Mouse (Mus musculus): ENCODE results near the gene Map3k20. TPM values are rescaled to one million over a fixed set of nuclear protein-coding genes. Genes with fewer than 3 reads are reported as not detected.

Map3k20 gene
- polyA plus RNA-seq, 1 experiment from 2014 or later = 4.8 TPM

DNA sequence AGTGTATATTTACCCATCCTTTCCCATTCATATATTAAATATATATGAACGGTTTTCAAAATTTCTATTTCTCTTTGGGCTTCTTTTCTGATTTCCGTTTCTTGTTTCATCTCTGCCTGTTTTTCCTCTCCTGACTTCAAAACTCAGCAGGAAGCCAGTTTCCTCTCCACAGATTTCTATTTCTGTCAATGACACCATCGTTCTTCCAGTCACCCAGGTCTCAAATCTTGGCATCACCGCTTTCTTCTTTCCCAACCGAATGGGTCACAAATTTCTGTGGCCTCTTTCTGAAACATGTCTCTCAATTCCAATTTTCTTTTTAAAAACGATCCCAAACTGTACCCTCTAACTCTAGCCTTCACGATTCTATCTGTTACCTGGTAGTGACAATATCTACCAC, 748 bp upstream of the Map3k20 start:
- Histone ChIP-seq H3K4me3 (ENCODE audit: low read depth, low read length) (no peak overlapping the region), H3K4me1 (ENCODE audit: insufficient read depth) (peaks cover 15% of the 10 kb centered on the region), H3K36me3 (replicated peaks; ENCODE audit: insufficient read depth, low read length) (no peaks in the 10 kb centered on the region), H3K9me3 (ENCODE audit: low read length) (no peaks in the 10 kb centered on the region), H3K27ac (ENCODE audit: low read depth) (no peak overlapping the region), H3K27me3 (ENCODE audit: insufficient read depth, low read length) (no peaks in the 10 kb centered on the region), H3K9ac (replicated peaks) (no peak overlapping the region), H3K4me2 (ENCODE audit: low read depth, low read length) (no peak overlapping the region)
- 73% methylated on average over 7 of the region's 7 CpGs for WGBS (ENCODE audit: insufficient replicate concordance)
- ATAC-seq (no peak), DNase-seq (no peak)
- TF ChIP-seq EP300 (IDR thresholded peaks at IDR 0.05; ENCODE audit: low read depth) (no peak), CTCF (IDR thresholded peaks at IDR 0.05; ENCODE audit: low read depth) (no peak)

DNA sequence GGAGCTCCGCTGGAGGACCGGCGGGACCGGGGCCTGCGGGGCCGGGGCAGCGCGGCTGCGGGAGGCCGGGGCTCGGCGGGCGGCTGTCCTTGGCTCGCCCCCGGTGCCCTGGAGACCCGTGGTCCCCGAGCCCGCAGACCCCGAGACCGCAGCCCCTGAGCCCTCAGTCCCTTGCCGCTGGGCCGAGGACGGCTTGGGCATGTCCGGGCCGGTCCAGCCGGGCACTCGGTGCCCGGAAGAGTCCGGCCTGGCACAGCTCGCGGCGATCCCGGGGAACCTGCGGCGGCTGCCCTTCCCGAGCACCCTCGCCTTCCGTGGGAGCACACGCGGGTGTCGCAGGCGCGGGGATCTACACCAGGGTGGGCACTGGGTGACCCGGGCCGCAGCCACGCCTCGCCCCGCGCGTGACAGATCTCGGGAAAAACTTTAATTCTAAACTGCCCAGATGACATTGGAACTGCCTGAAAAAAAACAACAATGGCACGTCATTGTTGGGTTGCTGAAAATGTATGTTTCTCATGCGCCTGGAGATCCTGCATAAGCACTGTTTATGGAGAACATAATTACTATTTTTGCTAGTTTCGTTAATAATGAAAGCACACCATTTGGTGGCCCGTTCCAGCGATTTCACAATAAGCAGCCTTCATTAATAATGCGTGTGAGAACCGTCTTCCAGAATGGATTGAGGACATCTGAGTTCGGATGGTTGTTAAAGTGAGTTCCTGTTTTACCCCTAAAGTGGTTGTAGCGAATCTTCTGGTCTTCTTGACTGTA, 638 bp downstream of the Map3k20 start:
- Histone ChIP-seq H3K9ac (replicated peaks) (peak overlapping the region; percentile 88), H3K27ac (ENCODE audit: low read depth) (peak overlapping the region; percentile 73), H3K27me3 (ENCODE audit: insufficient read depth, low read length) (no peaks in the 10 kb centered on the region), H3K4me3 (ENCODE audit: low read depth, low read length) (peak overlapping the region; percentile 77), H3K4me1 (ENCODE audit: insufficient read depth) (peaks cover 15% of the 10 kb centered on the region), H3K36me3 (replicated peaks; ENCODE audit: insufficient read depth, low read length) (no peaks in the 10 kb centered on the region), H3K4me2 (ENCODE audit: low read depth, low read length) (peak overlapping the region; percentile 76), H3K9me3 (ENCODE audit: low read length) (no peaks in the 10 kb centered on the region)
- peak; percentile 61 for DNase-seq
- ATAC-seq = peak; percentile 52
- WGBS (ENCODE audit: insufficient replicate concordance) = 1% methylated on average over 35 of the region's 60 CpGs
- TF ChIP-seq EP300 (IDR thresholded peaks at IDR 0.05; ENCODE audit: low read depth) (no peak), CTCF (IDR thresholded peaks at IDR 0.05; ENCODE audit: low read depth) (no peak)

DNA sequence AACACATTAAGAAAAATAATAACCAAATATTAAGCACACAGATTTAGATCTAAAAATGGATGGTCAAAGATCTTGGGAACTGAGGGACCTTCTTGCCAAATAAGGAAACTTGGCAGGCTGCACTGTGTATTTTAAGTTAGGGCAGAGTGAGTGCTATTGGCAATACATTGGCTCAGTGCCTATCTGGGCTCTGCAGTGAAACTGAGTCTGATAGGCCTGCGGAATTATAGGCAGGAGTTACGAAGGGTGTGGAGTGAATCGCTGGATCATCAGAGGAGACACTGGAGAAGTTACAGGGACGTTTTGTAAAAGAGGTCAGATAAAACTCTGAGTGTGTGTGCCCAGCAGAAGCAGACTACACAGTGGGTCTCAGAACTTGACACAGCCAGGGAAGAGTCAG, 1.7 kb downstream of the Map3k20 start:
- WGBS (ENCODE audit: insufficient replicate concordance) = 19% methylated on average over 4 of the region's 4 CpGs
- peak; percentile 89 for ATAC-seq
- Histone ChIP-seq H3K4me3 (ENCODE audit: low read depth, low read length) (peak overlapping the region; percentile 24), H3K4me1 (ENCODE audit: insufficient read depth) (peaks cover 15% of the 10 kb centered on the region), H3K27ac (ENCODE audit: low read depth) (peak overlapping the region; percentile 79), H3K36me3 (replicated peaks; ENCODE audit: insufficient read depth, low read length) (no peaks in the 10 kb centered on the region), H3K9ac (replicated peaks) (peak overlapping the region; percentile 53), H3K4me2 (ENCODE audit: low read depth, low read length) (peak overlapping the region; percentile 66), H3K27me3 (ENCODE audit: insufficient read depth, low read length) (no peaks in the 10 kb centered on the region), H3K9me3 (ENCODE audit: low read length) (no peaks in the 10 kb centered on the region)
- TF ChIP-seq EP300 (IDR thresholded peaks at IDR 0.05; ENCODE audit: low read depth) (peak; percentile 85), CTCF (IDR thresholded peaks at IDR 0.05; ENCODE audit: low read depth) (no peak)
- peak; percentile 82 for DNase-seq

DNA sequence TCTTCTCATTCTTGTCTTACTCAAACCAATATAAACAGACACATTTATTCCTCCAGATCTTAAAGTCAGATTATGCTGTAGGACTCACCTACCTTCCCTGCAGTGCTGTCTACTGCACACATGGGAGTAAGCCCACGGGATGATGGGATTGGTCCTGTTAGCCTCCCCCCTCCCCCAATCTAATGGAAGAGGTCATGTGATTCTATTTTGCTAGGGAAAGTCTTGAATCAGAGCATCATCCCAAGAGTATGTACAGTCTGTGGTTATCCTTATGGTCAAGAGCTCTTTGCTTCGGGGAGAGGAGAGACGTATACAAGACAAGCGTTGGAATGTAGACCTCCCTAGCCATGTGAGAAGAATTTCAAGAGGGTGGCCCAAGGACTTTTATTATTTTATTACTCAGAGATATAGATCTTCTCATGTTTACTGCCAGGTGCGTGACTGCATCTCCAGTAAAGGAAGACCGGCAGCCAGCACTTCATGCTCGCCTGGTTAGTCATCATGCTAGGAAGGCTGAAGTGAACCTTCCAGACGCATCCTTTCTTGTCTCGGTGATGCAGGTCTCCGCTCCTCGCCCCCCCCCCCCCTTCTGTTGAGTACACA, 3.6 kb downstream of the Map3k20 start:
- ATAC-seq = no peak
- TF ChIP-seq CTCF (IDR thresholded peaks at IDR 0.05; ENCODE audit: low read depth) (no peak), EP300 (IDR thresholded peaks at IDR 0.05; ENCODE audit: low read depth) (no peak)
- no peak overlapping the region for H3K9ac ChIP-seq (replicated peaks)
- H3K27me3 ChIP-seq (ENCODE audit: insufficient read depth, low read length) = no peaks in the 10 kb centered on the region
- no peaks in the 10 kb centered on the region for H3K36me3 ChIP-seq (replicated peaks; ENCODE audit: insufficient read depth, low read length)
- no peak for DNase-seq
- H3K27ac ChIP-seq (ENCODE audit: low read depth) = no peak overlapping the region
- H3K4me2 ChIP-seq (ENCODE audit: low read depth, low read length) = no peak overlapping the region
- no peaks in the 10 kb centered on the region for H3K9me3 ChIP-seq (ENCODE audit: low read length)
- peaks cover 19% of the 10 kb centered on the region for H3K4me1 ChIP-seq (ENCODE audit: insufficient read depth)
- H3K4me3 ChIP-seq (ENCODE audit: low read depth, low read length) = no peak overlapping the region
- WGBS (ENCODE audit: insufficient replicate concordance) = 82% methylated on average over 11 of the region's 11 CpGs

DNA sequence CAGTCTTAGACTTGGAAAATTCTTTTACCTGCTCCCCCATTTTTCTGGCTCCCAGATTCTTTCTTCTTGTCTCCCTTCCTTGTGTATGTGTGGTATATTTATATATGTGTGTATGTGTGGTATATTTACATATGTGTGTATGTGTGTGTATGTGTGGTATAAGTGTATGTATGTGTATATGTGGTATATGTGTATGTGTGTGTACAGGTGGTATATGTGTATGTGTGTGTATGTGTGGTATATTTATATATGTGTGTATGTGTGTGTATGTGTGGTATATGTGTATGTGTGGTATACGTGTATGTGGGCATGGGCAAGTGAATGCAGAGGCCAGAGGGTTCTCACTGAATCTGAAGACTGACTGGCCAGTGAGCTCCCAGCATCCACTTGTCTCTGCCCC, 5.7 kb downstream of the Map3k20 start:
- WGBS (ENCODE audit: insufficient replicate concordance) = 88% methylated on average over 1 of the region's 1 CpGs
- 0 out of 2 replicates have a peak, but pooled peaks cover 2% of the 10 kb centered on the region for H3K36me3 ChIP-seq (replicated peaks; ENCODE audit: insufficient read depth, low read length)
- no peak overlapping the region for H3K27ac ChIP-seq (ENCODE audit: low read depth)
- TF ChIP-seq EP300 (IDR thresholded peaks at IDR 0.05; ENCODE audit: low read depth) (no peak), CTCF (IDR thresholded peaks at IDR 0.05; ENCODE audit: low read depth) (no peak)
- DNase-seq (no peak), ATAC-seq (no peak)
- no peaks in the 10 kb centered on the region for H3K9me3 ChIP-seq (ENCODE audit: low read length)
- no peak overlapping the region for H3K4me3 ChIP-seq (ENCODE audit: low read depth, low read length)
- peaks cover 20% of the 10 kb centered on the region for H3K4me1 ChIP-seq (ENCODE audit: insufficient read depth)
- H3K9ac ChIP-seq (replicated peaks) = no peak overlapping the region
- no peaks in the 10 kb centered on the region for H3K27me3 ChIP-seq (ENCODE audit: insufficient read depth, low read length)
- no peak overlapping the region for H3K4me2 ChIP-seq (ENCODE audit: low read depth, low read length)

DNA sequence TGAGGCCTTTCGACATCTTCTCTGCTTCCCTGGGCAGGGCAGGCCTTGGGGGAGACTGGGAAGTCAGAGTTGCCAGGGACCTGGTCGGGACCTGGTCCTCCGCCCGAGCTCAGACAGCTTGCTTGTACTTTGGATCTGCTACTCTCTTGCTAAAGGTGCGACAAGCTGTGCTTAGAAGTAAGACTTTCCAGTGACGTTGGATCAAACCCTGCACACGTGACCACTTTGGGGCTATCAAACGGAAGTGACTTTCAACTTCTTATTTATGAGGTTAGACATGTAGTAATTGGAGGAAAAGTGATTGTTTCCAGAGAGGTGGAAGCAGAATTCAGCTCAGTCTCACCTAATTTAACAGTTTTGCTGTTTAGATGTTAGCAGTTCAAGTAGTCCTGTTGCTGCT, 7.1 kb downstream of the Map3k20 start:
- Histone ChIP-seq H3K9ac (replicated peaks) (no peak overlapping the region), H3K4me2 (ENCODE audit: low read depth, low read length) (no peak overlapping the region), H3K4me1 (ENCODE audit: insufficient read depth) (peaks cover 14% of the 10 kb centered on the region), H3K9me3 (ENCODE audit: low read length) (no peaks in the 10 kb centered on the region), H3K27me3 (ENCODE audit: insufficient read depth, low read length) (no peaks in the 10 kb centered on the region), H3K4me3 (ENCODE audit: low read depth, low read length) (no peak overlapping the region), H3K27ac (ENCODE audit: low read depth) (no peak overlapping the region), H3K36me3 (replicated peaks; ENCODE audit: insufficient read depth, low read length) (0 out of 2 replicates have a peak, but pooled peaks cover 2% of the 10 kb centered on the region)
- TF ChIP-seq EP300 (IDR thresholded peaks at IDR 0.05; ENCODE audit: low read depth) (no peak), CTCF (IDR thresholded peaks at IDR 0.05; ENCODE audit: low read depth) (no peak)
- no peak for DNase-seq
- WGBS (ENCODE audit: insufficient replicate concordance) = 79% methylated on average over 8 of the region's 8 CpGs
- no peak for ATAC-seq

Measured in liver, postnatal 0 days (tissue).